Mouse (Mus musculus): ENCODE results near the gene Hspa12a. TPM values are rescaled to one million over a fixed set of nuclear protein-coding genes. Genes with fewer than 3 reads are reported as not detected.

The Hspa12a gene
- total RNA-seq, 1 experiment, result 2.9 TPM

- in situ Hi-C loops (cut with MboI; ENCODE audit: low sequenced_read_pairs in 2 of 2, unreplicated experiment in 2 of 2), result no loop called here
- no peak for DNase-seq (ENCODE audit: low read depth, low spot score)
- H3K27ac ChIP-seq (ENCODE audit: insufficient read depth, low read depth, low read length, poor library complexity, severe bottlenecking), result no peak overlapping the region
- H3K9me3 ChIP-seq (ENCODE audit: control insufficient read depth, insufficient read depth, low read depth, low read length), result no peaks in the 10 kb centered on the region
- H3K9ac ChIP-seq (ENCODE audit: insufficient read depth, low read depth, low read length, poor library complexity, severe bottlenecking), result no peak overlapping the region
- no peaks in the 10 kb centered on the region for H3K36me3 ChIP-seq (ENCODE audit: control insufficient read depth, insufficient read depth, low read length, poor library complexity, severe bottlenecking)
- no peaks in the 10 kb centered on the region for H3K4me1 ChIP-seq (ENCODE audit: control insufficient read depth in 2 of 2, insufficient read depth in 2 of 2, low read length in 2 of 2, poor library complexity in 1 of 2)
- H3K4me3 ChIP-seq (ENCODE audit: insufficient read depth in 1 of 2, low read depth in 1 of 2, low read length in 2 of 2, poor library complexity in 1 of 2, severe bottlenecking in 1 of 2), result no peak overlapping the region
- TF ChIP-seq MAFK (IDR thresholded peaks at IDR 0.05; ENCODE audit: insufficient read depth, low read depth, low read length), result no peak
Observed at GRCm38 (mm10) chr19:58805191-58805779, 138.2 kb downstream of the Hspa12a start.

- in situ Hi-C loops (cut with MboI; ENCODE audit: low sequenced_read_pairs in 2 of 2, unreplicated experiment in 2 of 2), result no loop called here
- Histone ChIP-seq H3K9me3 (ENCODE audit: control insufficient read depth, insufficient read depth, low read depth, low read length) (no peaks in the 10 kb centered on the region), H3K36me3 (ENCODE audit: control insufficient read depth, insufficient read depth, low read length, poor library complexity, severe bottlenecking) (no peaks in the 10 kb centered on the region), H3K27ac (ENCODE audit: insufficient read depth, low read depth, low read length, poor library complexity, severe bottlenecking) (no peak overlapping the region), H3K4me1 (ENCODE audit: control insufficient read depth in 2 of 2, insufficient read depth in 2 of 2, low read length in 2 of 2, poor library complexity in 1 of 2) (peaks cover 0 to 7% of the 10 kb centered on the region in 2 experiments; a peak in 2 of 4 replicates), H3K4me3 (ENCODE audit: insufficient read depth in 1 of 2, low read depth in 1 of 2, low read length in 2 of 2, poor library complexity in 1 of 2, severe bottlenecking in 1 of 2) (no peak overlapping the region), H3K9ac (ENCODE audit: insufficient read depth, low read depth, low read length, poor library complexity, severe bottlenecking) (no peak overlapping the region)
- DNase-seq (ENCODE audit: low read depth, low spot score), result no peak
- TF ChIP-seq CHD2 (IDR thresholded peaks at IDR 0.05; ENCODE audit: low read depth, low read length) (no peak), MAFK (IDR thresholded peaks at IDR 0.05; ENCODE audit: insufficient read depth, low read depth, low read length) (no peak), ZNF384 (IDR thresholded peaks at IDR 0.05; ENCODE audit: low read depth, low read length) (no peak), ZC3H11A (IDR thresholded peaks at IDR 0.05; ENCODE audit: borderline replicate concordance, low read depth, low read length) (no peak), HCFC1 (IDR thresholded peaks at IDR 0.05; ENCODE audit: borderline replicate concordance, insufficient read depth, low read length) (no peak)
Observed at GRCm38 (mm10) chr19:58795114-58795669, 148.3 kb downstream of the Hspa12a start.

- in situ Hi-C loops (cut with MboI; ENCODE audit: low sequenced_read_pairs in 2 of 2, unreplicated experiment in 2 of 2), result no loop called here
Observed at GRCm38 (mm10) chr19:58794284-58794683, 149.2 kb downstream of the Hspa12a start, which contains the start of gene 1700019N19Rik. Gene 1700019N19Rik, minus strand, starts transcription at chr19:58794461.

GRCm38 (mm10) chr19:58789194-58789593 is 154.3 kb downstream of the Hspa12a start:
- H3K27ac ChIP-seq (ENCODE audit: insufficient read depth, low read depth, low read length, poor library complexity, severe bottlenecking), result no peak overlapping the region
- TF ChIP-seq ZC3H11A (IDR thresholded peaks at IDR 0.05; ENCODE audit: borderline replicate concordance, low read depth, low read length), result no peak
- no peak for TF ChIP-seq HCFC1 (IDR thresholded peaks at IDR 0.05; ENCODE audit: borderline replicate concordance, insufficient read depth, low read length)
- no peak for TF ChIP-seq ZNF384 (IDR thresholded peaks at IDR 0.05; ENCODE audit: low read depth, low read length)
- no peak for TF ChIP-seq MAFK (IDR thresholded peaks at IDR 0.05; ENCODE audit: insufficient read depth, low read depth, low read length)
- TF ChIP-seq CHD2 (IDR thresholded peaks at IDR 0.05; ENCODE audit: low read depth, low read length), result no peak
- no peaks in the 10 kb centered on the region for H3K9me3 ChIP-seq (ENCODE audit: control insufficient read depth, insufficient read depth, low read depth, low read length)
- H3K36me3 ChIP-seq (ENCODE audit: control insufficient read depth, insufficient read depth, low read length, poor library complexity, severe bottlenecking), result no peaks in the 10 kb centered on the region
- in situ Hi-C loops (cut with MboI; ENCODE audit: low sequenced_read_pairs in 2 of 2, unreplicated experiment in 2 of 2), result no loop called here
- H3K4me3 ChIP-seq (ENCODE audit: insufficient read depth in 1 of 2, low read depth in 1 of 2, low read length in 2 of 2, poor library complexity in 1 of 2, severe bottlenecking in 1 of 2), result no peak overlapping the region
- H3K4me1 ChIP-seq (ENCODE audit: control insufficient read depth in 2 of 2, insufficient read depth in 2 of 2, low read length in 2 of 2, poor library complexity in 1 of 2), result peaks cover 0 to 3% of the 10 kb centered on the region in 2 experiments; a peak in 1 of 4 replicates
- no peak for DNase-seq (ENCODE audit: low read depth, low spot score)
- H3K9ac ChIP-seq (ENCODE audit: insufficient read depth, low read depth, low read length, poor library complexity, severe bottlenecking), result no peak overlapping the region

More at GRCm38 (mm10) chr19:58794284-58794683, 149.2 kb downstream of the Hspa12a start, which contains the start of gene 1700019N19Rik:
- peaks cover 0 to 5% of the 10 kb centered on the region in 2 experiments; a peak in 2 of 4 replicates for H3K4me1 ChIP-seq (ENCODE audit: control insufficient read depth in 2 of 2, insufficient read depth in 2 of 2, low read length in 2 of 2, poor library complexity in 1 of 2)
- TF ChIP-seq ZNF384 (IDR thresholded peaks at IDR 0.05; ENCODE audit: low read depth, low read length), result no peak
- no peak for TF ChIP-seq ZC3H11A (IDR thresholded peaks at IDR 0.05; ENCODE audit: borderline replicate concordance, low read depth, low read length)
- TF ChIP-seq CHD2 (IDR thresholded peaks at IDR 0.05; ENCODE audit: low read depth, low read length), result no peak
- TF ChIP-seq HCFC1 (IDR thresholded peaks at IDR 0.05; ENCODE audit: borderline replicate concordance, insufficient read depth, low read length), result no peak
- no peak for TF ChIP-seq MAFK (IDR thresholded peaks at IDR 0.05; ENCODE audit: insufficient read depth, low read depth, low read length)
- H3K36me3 ChIP-seq (ENCODE audit: control insufficient read depth, insufficient read depth, low read length, poor library complexity, severe bottlenecking), result no peaks in the 10 kb centered on the region
- H3K9me3 ChIP-seq (ENCODE audit: control insufficient read depth, insufficient read depth, low read depth, low read length), result no peaks in the 10 kb centered on the region
- H3K27ac ChIP-seq (ENCODE audit: insufficient read depth, low read depth, low read length, poor library complexity, severe bottlenecking), result no peak within 1 kb of the TSS
- H3K4me3 ChIP-seq (ENCODE audit: insufficient read depth in 1 of 2, low read depth in 1 of 2, low read length in 2 of 2, poor library complexity in 1 of 2, severe bottlenecking in 1 of 2), result peak within 1 kb of the TSS; percentile 2 to 3; a peak in 2 of 4 replicates
- no peak within 1 kb of the TSS for H3K9ac ChIP-seq (ENCODE audit: insufficient read depth, low read depth, low read length, poor library complexity, severe bottlenecking)
- peak; percentile 35 for DNase-seq (ENCODE audit: low read depth, low spot score)
